Mouse (Mus musculus) lung, embryonic 15.5 days (tissue): ENCODE measurements around the gene Ogfod2. TPM values are rescaled to one million over a fixed set of nuclear protein-coding genes. Genes with fewer than 3 reads are reported as not detected.

ENCODE experiments used
- ATAC-seq: fragments of 200-750 bp; cut with Nextera tagmentation; 2 replicates; pipeline ENCODE4 v1.8.0; 2017; ENCODE audit warnings: moderate number of reproducible peaks, borderline replicate concordance; ENCODE audit not compliant: low FRiP score, low TSS enrichment; ENCODE audit errors: extremely low read depth
- H3K27ac ChIP-seq: fragments of 300-500 bp; sonication (generic); 2 replicates; pipeline ENCODE4 v1.5.1; 2015; ENCODE audit warnings: moderate library complexity, mild to moderate bottlenecking, inconsistent platforms
- H3K27me3 ChIP-seq: fragments of 300-500 bp; sonication (generic); 2 replicates; pipeline ENCODE4 v1.6.1; 2015; ENCODE audit warnings: inconsistent platforms
- H3K36me3 ChIP-seq: fragments of 300-500 bp; sonication (generic); 2 replicates; pipeline ENCODE4 v1.6.1; 2015; ENCODE audit warnings: inconsistent platforms
- H3K4me1 ChIP-seq: fragments of 300-500 bp; sonication (generic); 2 replicates; pipeline ENCODE4 v1.6.1; 2015; ENCODE audit warnings: inconsistent platforms
- H3K4me2 ChIP-seq: fragments of 300-500 bp; sonication (generic); 2 replicates; pipeline ENCODE4 v1.6.1; 2015; ENCODE audit warnings: inconsistent platforms, mild to moderate bottlenecking, moderate library complexity
- H3K4me3 ChIP-seq: fragments of 300-500 bp; sonication (generic); 2 replicates; pipeline ENCODE4 v1.5.1; 2015; ENCODE audit warnings: mild to moderate bottlenecking, inconsistent platforms
- H3K9ac ChIP-seq: fragments of 300-500 bp; sonication (generic); 2 replicates; pipeline ENCODE4 v1.6.1; 2015; ENCODE audit warnings: inconsistent platforms
- H3K9me3 ChIP-seq: fragments of 300-500 bp; sonication (generic); 2 replicates; pipeline ENCODE4 v1.6.1; 2016; ENCODE audit warnings: inconsistent platforms
- WGBS: fragments of 180-500 bp; shearing (Covaris S2); methylation state at CpG from one replicate; pipeline ENCODE4 v1.1.7; 2015; 5-methylcytosine and 5-hydroxymethylcytosine counted together
- polyA plus RNA-seq: library from polyadenylated mRNA; unstranded; fragments of >200 nt; fragmentation: Nextera tagmentation; extraction: Ambion mirVana; gene quantifications from 2 replicates; pipeline ENCODE4 v1.2.1, GENCODE M21; 2015

Gene Ogfod2
- polyA plus RNA-seq, 1 experiment from 2014 or later: 26.5 TPM

GRCm38 (mm10) chr5:124082941-124083688, 29.0 kb upstream of the Ogfod2 start:
- Histone ChIP-seq H3K4me1 (peaks cover 9% of the 10 kb centered on the region), H3K36me3 (no peaks in the 10 kb centered on the region), H3K4me2 (no peak overlapping the region), H3K27me3 (no peaks in the 10 kb centered on the region), H3K9me3 (no peaks in the 10 kb centered on the region), H3K4me3 (no peak overlapping the region), H3K27ac (no peak overlapping the region), H3K9ac (no peak overlapping the region)
- 86% methylated on average over 17 of the region's 17 CpGs for WGBS
- ATAC-seq: no peak

GRCm38 (mm10) chr5:124083850-124084587, 28.1 kb upstream of the Ogfod2 start:
- H3K27me3 ChIP-seq: no peaks in the 10 kb centered on the region
- H3K36me3 ChIP-seq: no peaks in the 10 kb centered on the region
- no peaks in the 10 kb centered on the region for H3K9me3 ChIP-seq
- ATAC-seq: no peak
- H3K9ac ChIP-seq: no peak overlapping the region
- H3K4me1 ChIP-seq: peaks cover 4% of the 10 kb centered on the region
- no peak overlapping the region for H3K4me3 ChIP-seq
- no peak overlapping the region for H3K27ac ChIP-seq
- no peak overlapping the region for H3K4me2 ChIP-seq
- WGBS: 76% methylated on average over 14 of the region's 14 CpGs

GRCm38 (mm10) chr5:124084588-124085173, 27.4 kb upstream of the Ogfod2 start:
- H3K36me3 ChIP-seq: no peaks in the 10 kb centered on the region
- peak; percentile 20; the same call in 1 of the 2 replicates for ATAC-seq
- no peaks in the 10 kb centered on the region for H3K9me3 ChIP-seq
- H3K27ac ChIP-seq: no peak overlapping the region
- WGBS: 39% methylated on average over 11 of the region's 11 CpGs
- H3K4me1 ChIP-seq: no peaks in the 10 kb centered on the region
- H3K9ac ChIP-seq: no peak overlapping the region
- no peaks in the 10 kb centered on the region for H3K27me3 ChIP-seq
- no peak overlapping the region for H3K4me2 ChIP-seq
- H3K4me3 ChIP-seq: no peak overlapping the region

DNA sequence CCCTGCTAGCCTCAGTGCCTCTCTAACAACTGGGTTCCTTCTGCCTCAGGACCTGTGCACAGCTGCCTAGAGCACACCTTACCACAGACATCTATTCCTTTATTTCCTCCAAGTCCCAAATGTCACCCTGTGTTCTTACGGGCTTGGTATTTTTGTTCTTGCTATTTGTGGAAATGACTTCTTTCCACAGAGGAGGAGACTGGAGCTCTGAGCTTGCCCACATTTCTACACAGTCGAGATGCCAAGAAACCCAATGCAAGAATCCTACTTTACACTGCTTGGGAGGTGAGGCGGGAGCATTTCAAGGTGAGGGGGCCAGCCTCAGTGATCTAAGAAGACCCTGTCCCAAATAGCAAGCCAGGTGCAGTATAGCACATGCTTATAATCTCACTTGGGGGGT, 26.6 kb upstream of the Ogfod2 start:
- no peak overlapping the region for H3K4me3 ChIP-seq
- H3K36me3 ChIP-seq: no peaks in the 10 kb centered on the region
- no peaks in the 10 kb centered on the region for H3K9me3 ChIP-seq
- no peak overlapping the region for H3K9ac ChIP-seq
- H3K27ac ChIP-seq: no peak overlapping the region
- no peak overlapping the region for H3K4me2 ChIP-seq
- H3K27me3 ChIP-seq: no peaks in the 10 kb centered on the region
- ATAC-seq: no peak
- no peaks in the 10 kb centered on the region for H3K4me1 ChIP-seq
- 74% methylated on average over 3 of the region's 3 CpGs for WGBS

GRCm38 (mm10) chr5:124086876-124087275, 25.2 kb upstream of the Ogfod2 start:
- Histone ChIP-seq H3K27me3 (no peaks in the 10 kb centered on the region), H3K4me1 (peaks cover 5% of the 10 kb centered on the region), H3K9ac (no peak overlapping the region), H3K36me3 (no peaks in the 10 kb centered on the region), H3K27ac (no peak overlapping the region), H3K9me3 (no peaks in the 10 kb centered on the region), H3K4me2 (no peak overlapping the region), H3K4me3 (no peak overlapping the region)
- 89% methylated on average over 4 of the region's 4 CpGs for WGBS
- no peak for ATAC-seq

DNA sequence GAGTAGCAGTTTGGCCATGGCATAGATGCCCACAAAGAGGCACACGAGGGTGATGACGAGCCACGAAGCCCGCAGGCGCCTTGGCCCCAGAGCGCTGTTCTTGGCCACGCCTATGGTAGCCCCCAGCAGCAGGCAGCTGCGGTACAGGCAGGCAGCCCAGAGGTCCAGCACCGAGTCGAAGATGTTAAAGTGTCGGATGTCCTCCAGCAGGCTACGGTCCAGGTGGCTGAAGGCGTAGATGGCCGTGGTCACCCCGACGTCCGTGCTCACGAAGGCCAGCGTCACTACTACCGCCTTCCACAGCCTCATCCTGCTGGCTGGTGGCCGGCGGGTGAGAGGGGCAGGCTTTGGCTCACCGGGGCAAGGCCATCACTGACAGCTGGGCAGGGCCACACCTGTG, 22.2 kb upstream of the Ogfod2 start:
- Histone ChIP-seq H3K4me1 (peaks cover 8% of the 10 kb centered on the region), H3K9me3 (no peaks in the 10 kb centered on the region), H3K27me3 (no peaks in the 10 kb centered on the region), H3K27ac (no peak overlapping the region), H3K4me2 (no peak overlapping the region), H3K36me3 (no peaks in the 10 kb centered on the region), H3K9ac (no peak overlapping the region), H3K4me3 (no peak overlapping the region)
- 80% methylated on average over 23 of the region's 23 CpGs for WGBS
- ATAC-seq: no peak

- Histone ChIP-seq H3K36me3 (no peaks in the 10 kb centered on the region), H3K4me2 (no peak overlapping the region), H3K27ac (no peak overlapping the region; the same call in 1 of the 2 replicates), H3K4me3 (no peak overlapping the region), H3K27me3 (0 out of 2 replicates have a peak, but pooled peaks cover 3% of the 10 kb centered on the region), H3K4me1 (peaks cover 21% of the 10 kb centered on the region), H3K9ac (no peak overlapping the region), H3K9me3 (no peaks in the 10 kb centered on the region)
- no peak for ATAC-seq
- 36% methylated on average over 9 of the region's 9 CpGs for WGBS
Observed at GRCm38 (mm10) chr5:124091951-124092406, 20.1 kb upstream of the Ogfod2 start.

DNA sequence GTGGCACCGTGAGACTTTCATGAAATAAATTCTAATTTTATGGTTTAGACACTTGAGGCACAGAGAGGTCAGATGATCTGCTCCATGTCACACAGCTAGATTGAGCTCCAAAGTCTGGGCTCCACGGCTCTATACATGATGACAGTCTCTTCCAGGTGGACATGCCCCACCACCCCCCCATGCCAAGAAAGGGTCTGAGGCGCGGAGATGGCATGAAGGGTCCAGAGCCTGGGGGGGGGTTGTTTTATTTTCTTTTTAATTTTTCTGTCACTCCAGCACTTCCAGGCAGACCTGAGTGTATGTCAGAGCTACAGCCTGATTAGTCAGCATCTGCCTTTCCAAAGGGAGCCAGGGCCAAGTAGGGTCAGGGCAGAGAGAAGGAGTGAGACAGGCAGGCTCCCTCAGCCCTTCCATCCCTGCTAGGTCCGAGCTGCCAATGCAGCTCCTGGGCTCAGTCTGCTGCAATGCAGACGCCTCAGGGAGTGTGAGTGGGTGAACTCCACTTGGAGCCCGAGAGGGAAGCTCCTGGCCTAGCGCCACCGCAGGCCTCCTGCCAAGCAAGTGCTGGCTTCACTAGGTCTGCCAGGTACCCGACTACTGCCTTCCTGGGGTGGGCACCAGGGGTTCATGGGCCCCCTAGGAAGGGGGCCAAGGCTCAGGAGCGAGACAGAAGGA, 18.8 kb upstream of the Ogfod2 start:
- no peak overlapping the region for H3K4me3 ChIP-seq
- H3K4me2 ChIP-seq: no peak overlapping the region
- no peak for ATAC-seq
- WGBS: 70% methylated on average over 11 of the region's 11 CpGs
- no peak overlapping the region for H3K27ac ChIP-seq
- 0 out of 2 replicates have a peak, but pooled peaks cover 3% of the 10 kb centered on the region for H3K27me3 ChIP-seq
- no peaks in the 10 kb centered on the region for H3K9me3 ChIP-seq
- H3K9ac ChIP-seq: no peak overlapping the region
- peaks cover 21% of the 10 kb centered on the region for H3K4me1 ChIP-seq
- no peaks in the 10 kb centered on the region for H3K36me3 ChIP-seq

- Histone ChIP-seq H3K9ac (no peak overlapping the region), H3K9me3 (no peaks in the 10 kb centered on the region), H3K36me3 (no peaks in the 10 kb centered on the region), H3K4me1 (peaks cover 21% of the 10 kb centered on the region), H3K4me2 (no peak overlapping the region), H3K27ac (no peak overlapping the region), H3K27me3 (0 out of 2 replicates have a peak, but pooled peaks cover 3% of the 10 kb centered on the region), H3K4me3 (no peak overlapping the region)
- ATAC-seq: no peak
- WGBS: 79% methylated on average over 12 of the region's 12 CpGs
Observed at GRCm38 (mm10) chr5:124093852-124094604, 18.1 kb upstream of the Ogfod2 start.

DNA sequence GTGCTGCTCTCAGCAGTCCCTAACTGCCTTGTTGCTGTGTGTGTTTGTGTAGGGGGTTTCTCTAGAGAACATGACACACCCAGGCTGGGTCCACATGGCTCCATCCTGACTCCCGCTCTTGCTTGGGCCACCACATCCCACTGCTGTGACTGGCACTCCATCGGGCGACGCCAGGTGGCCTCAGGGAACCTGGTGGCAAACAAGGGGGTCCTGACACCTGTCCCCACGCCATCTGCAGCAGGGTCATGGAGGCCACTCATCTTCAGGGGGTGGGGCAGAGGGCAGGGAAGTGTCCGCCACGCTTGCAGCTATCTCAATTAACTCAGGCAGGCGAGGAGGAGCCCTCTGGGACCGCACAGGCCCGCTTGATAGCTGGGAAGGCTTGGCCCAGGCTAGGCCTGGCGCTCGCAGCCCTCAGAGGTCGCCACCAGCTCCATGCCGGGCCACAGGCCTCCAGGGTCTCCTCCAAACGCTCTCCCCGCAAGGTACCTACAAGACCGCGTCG, 17.0 kb upstream of the Ogfod2 start:
- H3K36me3 ChIP-seq: no peaks in the 10 kb centered on the region
- peak; percentile 53 for ATAC-seq
- WGBS: 11% methylated on average over 19 of the region's 19 CpGs
- H3K4me1 ChIP-seq: peaks cover 21% of the 10 kb centered on the region
- 0 out of 2 replicates have a peak, but pooled peaks cover 3% of the 10 kb centered on the region for H3K27me3 ChIP-seq
- peak overlapping the region; percentile 93 for H3K4me2 ChIP-seq
- no peak overlapping the region for H3K27ac ChIP-seq
- peak overlapping the region; percentile 51 for H3K9ac ChIP-seq
- H3K4me3 ChIP-seq: peak overlapping the region; percentile 51
- H3K9me3 ChIP-seq: no peaks in the 10 kb centered on the region
